Mouse (Mus musculus): ENCODE results near the gene Olfr1176. TPM values are rescaled to one million over a fixed set of nuclear protein-coding genes. Genes with fewer than 3 reads are reported as not detected.

The Olfr1176 gene
- not detected for total RNA-seq (2023)

GRCm38 (mm10) chr2:88336421-88336820 lies at the start of gene Olfr1176:
Gene Olfr1176 (plus strand): TSS chr2:88336721.

GRCm38 (mm10) chr2:88315035-88315434 lies 21.5 kb upstream of the Olfr1176 start, which contains the start of gene Olfr1174-ps:
Gene Olfr1174-ps (minus strand): TSS chr2:88315135.

GRCm38 (mm10) chr2:88327115-88327514 lies 9.4 kb upstream of the Olfr1176 start, which contains the start of gene Olfr1175-ps:
Gene Olfr1175-ps (minus strand): TSS chr2:88327215.

GRCm38 (mm10) chr2:88346392-88346791 lies 9.9 kb downstream of the Olfr1176 start, which contains the start of gene Olfr1177-ps:
Gene Olfr1177-ps (minus strand): TSS chr2:88346492.

GRCm38 (mm10) chr2:88386762-88387161 lies 50.2 kb downstream of the Olfr1176 start, which contains the start of gene Olfr1178:
Gene Olfr1178 (plus strand): TSS chr2:88387062.

Other genes with a start within 250 kb of the Olfr1176 start
- gene Olfr1164, start 242.8 kb upstream of the Olfr1176 start, total RNA-seq (2023) = not detected
- gene Olfr1166, start 208.4 kb upstream of the Olfr1176 start, total RNA-seq (2023) = not detected
- gene Olfr1167, start 181.5 kb upstream of the Olfr1176 start, total RNA-seq (2023) = not detected
- gene Olfr1168, start 154.8 kb upstream of the Olfr1176 start, total RNA-seq (2023) = not detected
- not detected for gene Olfr1170, start 108.4 kb upstream of the Olfr1176 start, total RNA-seq (2023)
- not detected for gene Olfr1173, start 56.8 kb upstream of the Olfr1176 start, total RNA-seq (2023)
- not detected for gene Olfr1174-ps, start 21.6 kb upstream of the Olfr1176 start, total RNA-seq (2023)
- gene Olfr1175-ps, start 9.5 kb upstream of the Olfr1176 start, total RNA-seq (2023) = not detected
- not detected for gene Olfr1177-ps, start 9.8 kb downstream of the Olfr1176 start, total RNA-seq (2023)
- not detected for gene Olfr1178, start 50.3 kb downstream of the Olfr1176 start, total RNA-seq (2023)
- gene Olfr1179, start 69.7 kb downstream of the Olfr1176 start, total RNA-seq (2023) = not detected
- not detected for gene Olfr1180, start 82.4 kb downstream of the Olfr1176 start, total RNA-seq (2023)
- not detected for gene Olfr1181, start 89.5 kb downstream of the Olfr1176 start, total RNA-seq (2023)
- gene Gm13757, start 112.4 kb downstream of the Olfr1176 start, total RNA-seq (2023) = not detected
- not detected for gene Olfr1183, start 118.1 kb downstream of the Olfr1176 start, total RNA-seq (2023)
- gene Olfr1184, start 146.9 kb downstream of the Olfr1176 start, total RNA-seq (2023) = not detected
- not detected for gene Olfr1185-ps1, start 156.6 kb downstream of the Olfr1176 start, total RNA-seq (2023)
- gene Olfr1186, start 181.8 kb downstream of the Olfr1176 start, total RNA-seq (2023) = not detected
- not detected for gene Olfr1188, start 220.2 kb downstream of the Olfr1176 start, total RNA-seq (2023)
- not detected for gene Olfr1189, start 249.7 kb downstream of the Olfr1176 start, total RNA-seq (2023)

Measured in T-cell, adult 66 days (primary cell).